Mouse (Mus musculus) erythroblast, embryonic 14.5 days (primary cell): ENCODE results near the gene Hivep2.

ENCODE experiments used
- GATA1 ChIP-seq: IDR thresholded peaks from 2 replicates; pipeline ENCODE4 v1.6.1; 2012; ENCODE audit warnings: low read length, inconsistent platforms, mixed read lengths
- TAL1 ChIP-seq: IDR thresholded peaks from 3 replicates; pipeline ENCODE4 v1.6.1; 2012; ENCODE audit warnings: low read length, inconsistent platforms, mixed read lengths

DNA sequence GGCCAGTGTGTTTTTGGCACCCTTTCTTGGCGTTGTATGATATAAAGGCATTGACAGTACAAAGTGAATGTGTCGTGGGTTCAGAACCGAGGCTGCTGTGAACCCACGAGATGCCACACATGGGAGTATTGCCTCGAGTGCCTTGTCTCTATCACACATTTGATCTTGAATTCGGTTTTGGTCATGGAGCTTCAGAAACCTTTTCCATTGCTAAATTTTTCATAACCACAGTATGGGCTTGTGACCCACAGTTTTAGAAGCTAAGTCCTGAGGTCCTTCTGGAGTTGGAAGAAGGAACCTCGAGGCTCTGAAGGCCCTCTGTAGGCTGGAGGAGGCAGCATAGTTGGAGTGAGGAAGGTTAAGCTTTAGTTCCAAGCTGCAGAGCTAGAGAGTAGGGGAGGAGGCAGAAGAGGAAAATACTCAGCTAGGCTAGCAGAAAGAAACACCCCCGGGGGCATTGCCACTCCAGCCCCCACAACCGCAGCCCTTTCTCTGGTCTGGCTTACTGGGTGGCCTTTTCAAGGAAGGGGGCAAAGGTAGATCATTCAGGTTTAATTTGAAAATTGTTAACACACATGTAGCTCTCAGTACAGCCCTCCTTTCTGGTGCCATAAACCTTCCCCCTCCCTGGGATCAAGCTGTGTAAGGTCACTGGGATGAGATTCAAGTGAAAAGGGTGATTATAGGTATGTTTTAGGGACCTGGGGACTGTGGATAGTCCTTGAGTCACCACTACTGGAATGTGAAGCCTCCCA is 75.0 kb downstream of the Hivep2 start:
- no peak for TF ChIP-seq GATA1
- no peak for TF ChIP-seq TAL1
